Mouse (Mus musculus) neural tube, embryonic 12.5 days (tissue): ENCODE results near the gene Vps8. TPM values are rescaled to one million over a fixed set of nuclear protein-coding genes. Genes with fewer than 3 reads are reported as not detected.

ENCODE experiments used
- ATAC-seq: fragments of 200-750 bp; cut with Nextera tagmentation; 2 replicates; pipeline ENCODE4 v1.8.0; 2017; ENCODE audit warnings: low read depth, mild to moderate bottlenecking, moderate TSS enrichment, moderate library complexity; ENCODE audit not compliant: low FRiP score
- H3K27ac ChIP-seq: fragments of 300-500 bp; sonication (generic); 2 replicates; pipeline ENCODE4 v1.5.1; 2016
- H3K27me3 ChIP-seq: fragments of 300-500 bp; sonication (generic); replicated peaks from 2 replicates; pipeline ENCODE4 v1.6.1; 2016; ENCODE audit warnings: mild to moderate bottlenecking
- H3K36me3 ChIP-seq: fragments of 300-500 bp; sonication (generic); 2 replicates; pipeline ENCODE4 v1.6.1; 2016; ENCODE audit warnings: mild to moderate bottlenecking
- H3K4me1 ChIP-seq: fragments of 300-500 bp; sonication (generic); 2 replicates; pipeline ENCODE4 v1.6.1; 2016
- H3K4me2 ChIP-seq: fragments of 300-500 bp; sonication (generic); replicated peaks from 2 replicates; pipeline ENCODE4 v1.6.1; 2016; ENCODE audit warnings: mild to moderate bottlenecking
- H3K4me3 ChIP-seq: fragments of 300-500 bp; sonication (generic); 2 replicates; pipeline ENCODE4 v1.5.1; 2016
- H3K9ac ChIP-seq: fragments of 300-500 bp; sonication (generic); 2 replicates; pipeline ENCODE4 v1.6.1; 2016; ENCODE audit warnings: mild to moderate bottlenecking
- H3K9me3 ChIP-seq: fragments of 300-500 bp; sonication (generic); 2 replicates; pipeline ENCODE4 v1.6.1; 2016; ENCODE audit warnings: mild to moderate bottlenecking
- WGBS: fragments of 180-500 bp; shearing (Covaris S2); methylation state at CpG from one replicate; pipeline ENCODE4 v1.1.7; 2016; 5-methylcytosine and 5-hydroxymethylcytosine counted together
- polyA plus RNA-seq: library from polyadenylated mRNA; unstranded; fragments of >200 nt; fragmentation: Nextera tagmentation; extraction: Ambion mirVana; gene quantifications from 2 replicates; pipeline ENCODE4 v1.2.1, GENCODE M21; 2016

The Vps8 gene
- polyA plus RNA-seq = 30.3 and 30.9 TPM in 2 replicates

DNA sequence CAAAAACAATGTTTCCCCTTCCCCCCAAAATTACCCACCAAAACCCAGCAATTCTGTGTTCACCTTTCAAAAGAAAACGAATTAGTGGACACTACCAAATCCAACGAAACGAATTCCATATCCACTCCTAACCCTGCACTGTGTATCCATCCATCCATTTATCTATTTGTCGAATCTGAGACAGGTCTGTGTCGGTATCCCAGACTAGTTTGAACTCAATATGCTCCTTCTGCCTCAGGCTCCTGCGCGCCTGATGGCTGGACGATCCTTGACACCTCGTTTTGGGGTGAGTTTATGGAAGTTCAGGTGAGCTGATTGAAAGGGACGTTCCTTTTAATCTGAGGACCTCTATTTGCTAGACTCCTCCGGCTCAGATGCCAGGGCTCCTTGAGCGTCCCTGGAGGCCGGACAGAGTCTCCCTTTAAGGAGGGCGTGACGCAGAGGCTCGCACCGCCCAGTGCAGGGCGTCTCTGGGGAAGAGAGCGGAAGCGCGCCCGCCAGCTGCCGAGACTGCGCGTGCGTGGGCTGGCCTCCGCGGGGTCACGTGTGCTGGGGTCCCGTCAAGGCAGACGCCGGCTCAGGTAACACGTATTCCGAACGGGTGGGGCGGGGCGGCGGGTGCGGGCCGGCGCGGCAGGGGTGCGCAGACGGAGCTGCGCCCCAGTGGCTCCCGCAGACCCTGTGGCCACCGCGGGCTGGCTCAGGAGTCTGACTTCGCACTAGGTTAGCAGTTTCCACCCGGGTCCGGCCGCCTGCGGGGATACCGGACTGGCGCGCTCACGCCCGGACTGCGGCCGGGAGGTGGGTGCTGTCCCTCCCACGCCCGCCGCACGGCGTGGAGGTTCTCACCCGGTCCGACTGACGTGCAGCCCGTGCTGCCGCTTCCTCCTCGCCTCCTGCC, at the start of gene Vps8:
Gene Vps8, plus strand, starts transcription at position 474 of the 901 bp plus-strand sequence.
- Histone ChIP-seq H3K4me1 (0 out of 2 replicates have a peak, but pooled peaks cover 5% of the 10 kb centered on the region), H3K9ac (peak within 1 kb of the TSS; percentile 81), H3K27ac (0 out of 2 replicates have a peak within 1 kb of the TSS, but pooled peaks have one; percentile 20), H3K27me3 (no peaks in the 10 kb centered on the region), H3K36me3 (no peaks in the 10 kb centered on the region), H3K4me2 (peak within 1 kb of the TSS; percentile 79), H3K4me3 (peak within 1 kb of the TSS; percentile 78), H3K9me3 (no peaks in the 10 kb centered on the region)
- 1% methylated on average over 71 of the region's 71 CpGs for WGBS
- peak; percentile 99 for ATAC-seq

GRCm38 (mm10) chr16:21373316-21373960, 49.5 kb upstream of the Vps8 start:
- no peaks in the 10 kb centered on the region for H3K36me3 ChIP-seq
- no peak overlapping the region for H3K9ac ChIP-seq
- no peaks in the 10 kb centered on the region for H3K27me3 ChIP-seq
- 55% methylated on average over 7 of the region's 7 CpGs for WGBS
- H3K27ac ChIP-seq = 0 out of 2 replicates have a peak overlapping the region, but pooled peaks have one; percentile 15
- no peaks in the 10 kb centered on the region for H3K9me3 ChIP-seq
- H3K4me2 ChIP-seq = no peak overlapping the region
- no peak overlapping the region for H3K4me3 ChIP-seq
- H3K4me1 ChIP-seq = 0 out of 2 replicates have a peak, but pooled peaks cover 6% of the 10 kb centered on the region
- ATAC-seq = peak; percentile 57; the same call in 1 of the 2 replicates

GRCm38 (mm10) chr16:21374067-21374466, 48.9 kb upstream of the Vps8 start:
- WGBS = 80% methylated on average over 4 of the region's 6 CpGs
- Histone ChIP-seq H3K27ac (no peak overlapping the region), H3K4me2 (no peak overlapping the region), H3K4me3 (no peak overlapping the region), H3K27me3 (no peaks in the 10 kb centered on the region), H3K36me3 (no peaks in the 10 kb centered on the region), H3K4me1 (0 out of 2 replicates have a peak, but pooled peaks cover 6% of the 10 kb centered on the region), H3K9ac (no peak overlapping the region), H3K9me3 (no peaks in the 10 kb centered on the region)
- no peak for ATAC-seq

DNA sequence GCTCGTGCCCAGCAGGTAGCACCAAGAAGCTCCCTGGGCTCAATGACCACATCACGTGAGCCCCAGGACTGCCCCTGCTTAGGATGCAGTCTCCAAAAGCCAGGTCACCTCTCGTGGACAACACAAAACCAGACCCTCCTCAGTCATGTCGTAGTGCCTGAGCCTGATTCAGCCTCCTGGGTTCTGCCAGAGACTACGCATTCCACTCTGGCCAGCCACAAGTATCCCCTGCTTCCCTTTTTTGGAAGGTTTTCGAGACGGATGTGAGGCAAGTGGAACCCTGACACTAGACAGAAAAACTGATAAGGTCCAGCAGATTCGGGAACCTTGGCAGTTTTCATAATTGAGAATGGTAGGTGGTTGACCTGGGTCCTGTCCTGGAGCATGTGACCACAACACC, 47.8 kb upstream of the Vps8 start:
- Histone ChIP-seq H3K4me1 (0 out of 2 replicates have a peak, but pooled peaks cover 6% of the 10 kb centered on the region), H3K9ac (no peak overlapping the region), H3K4me3 (no peak overlapping the region), H3K27me3 (no peaks in the 10 kb centered on the region), H3K36me3 (no peaks in the 10 kb centered on the region), H3K27ac (no peak overlapping the region), H3K4me2 (no peak overlapping the region), H3K9me3 (no peaks in the 10 kb centered on the region)
- WGBS = 84% methylated on average over 8 of the region's 8 CpGs
- no peak for ATAC-seq

- ATAC-seq = no peak
- no peak overlapping the region for H3K27ac ChIP-seq
- 89% methylated on average over 8 of the region's 8 CpGs for WGBS
Observed at GRCm38 (mm10) chr16:21376316-21376715, 46.6 kb upstream of the Vps8 start.

GRCm38 (mm10) chr16:21376949-21377604, 45.8 kb upstream of the Vps8 start:
- H3K27ac ChIP-seq = no peak overlapping the region
- ATAC-seq = no peak
- no peak overlapping the region for H3K9ac ChIP-seq

More at GRCm38 (mm10) chr16:21376316-21376715, 46.6 kb upstream of the Vps8 start:
- no peak overlapping the region for H3K4me3 ChIP-seq
- H3K9ac ChIP-seq = no peak overlapping the region
- H3K9me3 ChIP-seq = no peaks in the 10 kb centered on the region
- no peaks in the 10 kb centered on the region for H3K36me3 ChIP-seq
- H3K27me3 ChIP-seq = no peaks in the 10 kb centered on the region
- H3K4me1 ChIP-seq = 0 out of 2 replicates have a peak, but pooled peaks cover 6% of the 10 kb centered on the region
- H3K4me2 ChIP-seq = no peak overlapping the region

GRCm38 (mm10) chr16:21377605-21377968, 45.3 kb upstream of the Vps8 start:
- WGBS = 64% methylated on average over 4 of the region's 4 CpGs
- 0 out of 2 replicates have a peak, but pooled peaks have one; percentile 25 for ATAC-seq
- no peak overlapping the region for H3K27ac ChIP-seq
- H3K4me3 ChIP-seq = no peak overlapping the region
- H3K9me3 ChIP-seq = no peaks in the 10 kb centered on the region
- H3K36me3 ChIP-seq = no peaks in the 10 kb centered on the region
- no peak overlapping the region for H3K4me2 ChIP-seq
- H3K27me3 ChIP-seq = no peaks in the 10 kb centered on the region
- no peak overlapping the region for H3K9ac ChIP-seq
- 0 out of 2 replicates have a peak, but pooled peaks cover 6% of the 10 kb centered on the region for H3K4me1 ChIP-seq

More at GRCm38 (mm10) chr16:21376949-21377604, 45.8 kb upstream of the Vps8 start:
- 57% methylated on average over 7 of the region's 7 CpGs for WGBS
- Histone ChIP-seq H3K4me1 (0 out of 2 replicates have a peak, but pooled peaks cover 6% of the 10 kb centered on the region), H3K4me2 (no peak overlapping the region), H3K4me3 (no peak overlapping the region), H3K9me3 (no peaks in the 10 kb centered on the region), H3K27me3 (no peaks in the 10 kb centered on the region), H3K36me3 (no peaks in the 10 kb centered on the region)

DNA sequence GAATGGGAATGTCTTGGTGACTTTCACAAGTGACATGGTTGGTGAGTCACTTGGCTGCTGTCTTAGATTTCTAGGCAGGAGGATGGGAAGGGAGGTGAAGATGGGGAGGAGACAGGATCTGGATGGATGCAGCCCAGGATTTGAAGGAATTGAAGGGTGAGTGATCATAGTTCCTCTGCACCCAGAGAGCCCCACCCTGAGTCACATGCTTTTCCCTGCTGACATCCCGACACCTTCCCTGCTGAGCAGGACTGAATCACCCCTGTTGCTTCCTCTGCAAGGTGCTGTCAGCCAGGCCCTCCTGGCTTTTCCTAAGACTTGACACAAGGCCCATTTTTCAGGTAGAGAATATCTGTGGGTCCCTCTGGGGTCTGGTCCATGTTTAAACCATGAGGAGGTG, 41.4 kb upstream of the Vps8 start:
- no peaks in the 10 kb centered on the region for H3K9me3 ChIP-seq

DNA sequence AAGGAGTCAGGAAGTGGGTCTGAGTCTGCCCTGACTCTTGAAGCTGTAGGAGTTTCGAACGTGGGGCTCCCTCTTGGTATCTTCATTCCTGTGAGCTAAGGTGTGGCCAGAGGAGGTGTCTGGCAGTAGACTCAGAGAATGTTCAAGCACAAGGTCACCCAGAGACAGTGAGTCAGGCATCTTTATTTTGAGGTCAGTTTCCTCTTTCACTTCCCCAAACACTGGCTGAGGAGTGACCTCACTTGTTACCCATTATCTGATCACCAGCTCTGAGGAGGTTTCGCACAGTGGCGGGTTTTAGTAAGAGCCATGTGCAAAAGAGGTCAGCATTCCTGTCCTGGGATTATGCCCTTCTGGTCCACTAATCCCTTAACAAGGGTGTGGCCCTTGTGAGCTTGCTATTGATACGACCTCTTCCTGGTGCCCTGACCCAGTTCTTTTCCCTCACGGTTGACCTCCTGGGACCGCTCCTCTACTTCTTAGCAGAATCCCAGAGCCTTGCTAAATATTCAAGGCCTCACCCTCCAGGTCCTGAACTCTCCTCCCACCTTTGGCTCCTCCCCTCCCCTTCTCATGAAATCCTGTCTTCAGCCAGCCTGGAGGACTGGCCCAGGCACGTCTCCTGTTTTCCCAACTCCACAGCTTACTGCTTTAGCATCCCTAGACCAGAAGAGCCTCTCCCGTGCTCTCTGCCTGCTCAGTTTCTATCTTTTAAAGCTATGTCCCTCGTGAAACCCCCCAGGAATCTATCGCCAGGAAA, 40.6 kb upstream of the Vps8 start:
- no peaks in the 10 kb centered on the region for H3K9me3 ChIP-seq
- H3K9ac ChIP-seq = no peak overlapping the region
- no peaks in the 10 kb centered on the region for H3K36me3 ChIP-seq
- H3K27me3 ChIP-seq = no peaks in the 10 kb centered on the region
- H3K27ac ChIP-seq = no peak overlapping the region
- H3K4me2 ChIP-seq = no peak overlapping the region
- peaks cover 6% of the 10 kb centered on the region; the same call in 1 of the 2 replicates for H3K4me1 ChIP-seq
- H3K4me3 ChIP-seq = no peak overlapping the region
- WGBS = 51% methylated on average over 11 of the region's 11 CpGs
- no peak for ATAC-seq

More for the DNA sequence above, 41.4 kb upstream of the Vps8 start:
- Histone ChIP-seq H3K27me3 (no peaks in the 10 kb centered on the region), H3K4me3 (no peak overlapping the region), H3K36me3 (no peaks in the 10 kb centered on the region), H3K4me1 (peaks cover 6% of the 10 kb centered on the region; the same call in 1 of the 2 replicates), H3K4me2 (no peak overlapping the region), H3K27ac (no peak overlapping the region), H3K9ac (no peak overlapping the region)
- 91% methylated on average over 1 of the region's 1 CpGs for WGBS
- no peak for ATAC-seq

- peak; percentile 38; the same call in 1 of the 2 replicates for ATAC-seq
Observed at GRCm38 (mm10) chr16:21385926-21386881, 36.7 kb upstream of the Vps8 start.

More at GRCm38 (mm10) chr16:21385926-21386881, 36.7 kb upstream of the Vps8 start:
- Histone ChIP-seq H3K9me3 (no peaks in the 10 kb centered on the region), H3K4me2 (no peak overlapping the region), H3K9ac (no peak overlapping the region), H3K36me3 (no peaks in the 10 kb centered on the region), H3K4me3 (no peak overlapping the region), H3K27me3 (no peaks in the 10 kb centered on the region), H3K4me1 (peaks cover 9% of the 10 kb centered on the region; the same call in 1 of the 2 replicates), H3K27ac (no peak overlapping the region)
- 73% methylated on average over 14 of the region's 14 CpGs for WGBS
